Mouse (Mus musculus) gastrocnemius, postnatal 10 days (tissue): ENCODE results near the gene Gtpbp2. TPM values are rescaled to one million over a fixed set of nuclear protein-coding genes. Genes with fewer than 3 reads are reported as not detected.

Experiments used
- DNase-seq: peaks from one replicate; pipeline ENCODE4 v3.0.0; 2021; ENCODE audit warnings: mixed read lengths
- total RNA-seq, 2 experiments: library from RNA; stranded (reverse); gene quantifications; 2 replicates each; pipeline ENCODE4 v1.2.3; 2021

The Gtpbp2 gene
- total RNA-seq, 2 experiments from 2014 or later: 44.9 to 59.2 TPM

DNA sequence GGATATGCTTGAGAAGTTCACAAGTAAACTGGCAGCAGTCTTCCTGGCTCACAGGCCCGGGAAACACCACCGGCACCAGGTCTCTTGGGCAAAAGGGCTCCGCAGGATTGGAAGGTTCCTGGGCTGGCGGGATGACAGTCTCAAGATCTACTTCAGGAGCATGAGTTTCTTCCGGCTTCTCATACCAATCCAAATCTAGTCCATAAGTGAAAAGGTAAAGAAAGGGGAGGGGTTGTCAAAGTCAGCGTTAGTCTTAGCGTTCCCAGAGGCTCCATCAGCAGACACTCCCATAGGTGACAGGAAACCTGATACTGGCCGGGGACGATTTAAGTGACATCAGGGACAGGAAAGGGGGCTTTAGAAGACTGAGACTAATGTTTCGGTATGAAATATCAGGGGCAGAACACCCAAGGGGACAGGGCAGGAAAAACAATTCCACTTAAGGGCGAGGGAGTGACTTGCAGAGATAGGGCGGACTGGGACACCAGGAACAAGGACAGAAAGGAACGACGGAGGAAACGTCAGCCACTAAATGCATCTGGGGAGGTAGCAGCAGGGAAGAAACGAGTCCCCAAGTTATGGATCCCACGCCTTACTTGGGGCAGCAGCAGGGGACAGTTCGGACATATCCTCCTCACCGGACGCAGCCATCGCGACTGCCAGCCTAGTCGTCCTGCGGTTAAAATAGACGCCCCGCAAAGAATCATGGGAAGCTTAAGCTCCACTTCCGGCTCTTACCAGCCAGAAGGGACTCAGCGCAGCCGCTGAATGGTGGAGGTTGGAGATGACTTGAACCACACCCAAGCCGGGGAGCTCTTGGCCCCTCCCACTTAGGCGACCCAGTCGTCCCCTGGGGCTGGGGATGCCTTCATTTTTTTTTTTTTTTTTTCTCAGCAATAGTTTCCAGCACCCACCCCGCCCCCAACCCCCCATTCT is 7.7 kb upstream of the Gtpbp2 start, which contains the start of gene Mad2l1bp:
Gene Mad2l1bp (minus strand): TSS at position 707 of the 936 bp plus-strand sequence.
- DNase-seq: peak; percentile 79

DNA sequence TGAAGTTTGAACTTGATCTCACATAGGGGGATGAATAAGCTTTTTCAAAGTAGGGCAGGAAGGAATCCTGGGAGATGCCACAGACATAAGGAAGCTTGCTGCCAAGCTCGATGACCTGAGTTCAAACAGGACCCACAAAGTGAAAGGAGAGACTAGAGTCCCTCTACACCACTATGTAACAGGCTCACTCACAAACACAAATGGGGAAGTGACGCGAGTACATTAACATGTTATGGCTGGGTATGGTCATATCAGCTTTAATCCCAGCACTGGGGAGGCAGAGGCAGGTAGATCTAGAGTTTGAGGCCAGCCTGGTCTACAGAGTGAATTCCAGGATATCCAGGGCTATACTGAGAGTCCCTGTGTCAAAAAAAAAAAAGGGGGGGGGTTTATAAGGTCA is 6.5 kb upstream of the Gtpbp2 start:
- no peak for DNase-seq

DNA sequence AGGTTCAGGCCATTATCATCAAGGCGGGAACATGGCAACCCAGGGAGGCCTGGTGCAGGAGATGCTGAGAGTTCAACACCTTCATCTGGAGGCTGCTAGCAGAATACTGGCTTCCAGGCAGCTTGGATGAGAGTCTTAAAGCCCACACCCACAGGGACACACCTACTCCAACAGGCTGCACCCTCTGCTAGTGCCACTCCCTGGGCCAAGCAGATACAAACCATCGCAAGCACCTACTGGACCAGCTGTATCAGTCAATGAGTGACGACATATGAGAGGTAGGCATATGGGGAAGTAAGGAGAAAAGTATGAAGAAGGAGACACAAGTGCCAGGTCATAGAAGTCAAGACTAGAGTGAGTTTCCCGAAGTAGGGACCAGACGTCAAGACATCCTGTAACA is 4.2 kb upstream of the Gtpbp2 start:
- DNase-seq: no peak

DNA sequence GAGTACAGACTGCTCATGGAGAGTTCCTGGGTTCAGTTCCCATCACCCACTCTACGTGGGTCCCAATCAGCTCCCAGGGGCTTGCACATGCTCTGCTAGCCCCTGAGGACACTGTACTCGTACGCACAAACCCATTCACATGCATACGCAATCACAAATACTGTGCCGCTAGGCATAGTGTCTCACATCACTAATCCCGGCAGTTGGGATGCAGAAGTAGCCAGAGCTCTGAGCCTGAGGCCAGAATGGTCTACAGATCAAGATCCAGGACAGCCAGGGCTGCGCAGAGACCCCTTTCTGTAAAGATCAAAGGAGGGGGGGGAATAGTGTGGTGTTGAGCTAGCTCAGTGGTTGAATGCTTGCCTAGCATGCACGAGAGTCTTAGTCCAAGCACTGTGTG is 3.7 kb upstream of the Gtpbp2 start:
- no peak for DNase-seq

DNA sequence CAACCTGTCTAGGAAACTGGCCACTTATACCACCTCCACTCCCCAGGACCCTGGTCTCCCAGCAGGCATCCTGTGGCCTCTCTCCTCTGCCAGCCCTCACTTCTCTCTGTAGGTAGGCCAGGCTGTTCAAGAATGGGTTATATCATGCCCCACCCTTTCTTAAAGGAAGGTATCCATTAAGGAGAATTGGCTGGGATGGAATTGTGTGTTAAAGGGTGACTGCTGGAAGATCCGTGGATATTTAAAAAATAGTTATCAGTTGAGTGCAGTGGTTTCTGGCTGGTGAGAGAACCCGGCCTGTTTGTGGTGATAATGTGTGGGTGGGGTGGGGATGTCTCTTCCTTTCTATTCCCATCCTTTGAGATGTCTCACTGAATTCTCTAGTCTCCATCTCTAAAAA is 1.6 kb upstream of the Gtpbp2 start:
- no peak for DNase-seq

DNA sequence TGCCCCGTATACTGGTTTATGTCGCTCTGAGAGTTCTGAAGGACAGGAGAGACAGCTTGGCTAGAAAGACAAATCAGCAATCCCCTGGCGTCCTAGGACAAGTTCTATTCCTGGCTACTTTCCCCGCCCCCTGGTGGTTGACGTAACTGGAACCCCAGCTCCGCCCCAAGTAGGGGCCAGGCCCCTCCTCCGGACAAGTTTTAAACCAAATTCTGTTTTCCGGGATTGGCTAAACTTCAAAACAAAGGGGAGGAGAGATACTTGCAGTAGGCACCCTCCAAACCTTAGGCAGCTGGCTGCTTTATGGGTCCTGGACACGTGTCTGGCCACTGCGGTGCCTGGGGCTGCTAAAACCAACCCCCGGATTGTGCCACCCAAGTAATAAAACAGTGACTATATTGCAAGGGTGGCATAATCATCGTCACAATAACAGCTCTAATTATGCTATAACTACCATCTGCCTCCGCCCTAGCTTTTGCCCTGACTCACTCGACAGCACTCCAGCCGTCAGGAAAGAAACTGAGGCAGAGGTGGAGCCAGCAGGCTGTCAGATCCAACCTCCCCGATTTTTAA is 656 bp upstream of the Gtpbp2 start:
- DNase-seq: peak; percentile 89

DNA sequence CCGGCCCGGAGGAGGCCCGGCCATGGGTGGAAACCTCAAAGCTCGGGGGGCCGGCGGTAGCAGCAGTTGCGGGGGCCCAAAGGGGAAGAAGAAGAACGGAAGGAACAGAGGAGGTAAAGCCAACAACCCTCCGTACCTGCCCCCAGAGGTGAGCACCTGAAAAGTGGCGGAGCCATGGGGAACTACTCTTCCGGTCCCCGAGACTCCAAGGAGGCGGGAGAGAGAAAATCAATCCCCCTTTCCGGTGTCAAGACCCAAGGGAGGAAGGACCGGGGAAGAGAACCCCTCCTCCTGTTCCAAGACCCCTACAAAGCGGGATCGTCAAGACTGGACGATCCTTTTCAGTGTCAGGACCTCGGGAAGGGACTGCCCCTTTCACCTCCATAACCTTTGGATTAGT is 347 bp downstream of the Gtpbp2 start:
- DNase-seq: no peak

DNA sequence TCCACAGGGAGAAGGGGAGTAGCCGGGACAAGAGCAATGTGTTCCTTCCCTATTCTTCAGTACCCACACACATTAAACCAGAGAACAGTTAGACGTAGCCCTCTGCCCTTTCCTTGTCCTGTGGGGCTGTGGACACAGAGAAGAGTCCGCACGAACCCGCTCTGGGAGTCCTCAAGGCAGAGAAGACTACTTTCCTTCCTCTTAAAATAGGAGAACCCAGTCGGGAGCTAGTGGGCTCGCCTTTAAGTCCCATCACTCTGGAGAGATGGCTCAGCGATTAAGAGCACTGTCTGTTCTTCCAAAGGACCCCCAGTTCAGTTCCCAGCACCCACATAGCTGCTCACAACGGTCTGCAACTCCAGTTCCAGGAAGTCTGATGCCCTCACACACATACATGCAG is 878 bp downstream of the Gtpbp2 start:
- DNase-seq: no peak

DNA sequence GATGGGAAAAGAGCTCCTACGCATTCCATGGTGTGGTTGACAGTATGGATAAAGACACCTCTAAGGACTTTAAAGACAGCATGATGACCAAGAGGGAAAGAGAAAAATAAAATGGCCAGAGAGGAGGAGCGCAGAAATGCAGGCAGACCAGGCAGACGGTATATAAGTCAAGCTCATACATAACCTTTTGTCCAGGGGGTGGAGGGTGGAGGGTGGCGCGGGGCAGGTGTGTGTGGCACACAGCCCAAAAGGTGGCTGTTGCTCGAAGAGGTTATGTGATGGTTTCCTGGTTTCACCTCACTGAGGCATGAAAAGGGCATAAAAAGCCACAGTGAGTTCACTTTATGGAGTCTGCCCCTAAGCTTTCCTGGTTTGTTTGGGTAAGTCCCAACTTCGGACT is 1.7 kb downstream of the Gtpbp2 start:
- no peak for DNase-seq

DNA sequence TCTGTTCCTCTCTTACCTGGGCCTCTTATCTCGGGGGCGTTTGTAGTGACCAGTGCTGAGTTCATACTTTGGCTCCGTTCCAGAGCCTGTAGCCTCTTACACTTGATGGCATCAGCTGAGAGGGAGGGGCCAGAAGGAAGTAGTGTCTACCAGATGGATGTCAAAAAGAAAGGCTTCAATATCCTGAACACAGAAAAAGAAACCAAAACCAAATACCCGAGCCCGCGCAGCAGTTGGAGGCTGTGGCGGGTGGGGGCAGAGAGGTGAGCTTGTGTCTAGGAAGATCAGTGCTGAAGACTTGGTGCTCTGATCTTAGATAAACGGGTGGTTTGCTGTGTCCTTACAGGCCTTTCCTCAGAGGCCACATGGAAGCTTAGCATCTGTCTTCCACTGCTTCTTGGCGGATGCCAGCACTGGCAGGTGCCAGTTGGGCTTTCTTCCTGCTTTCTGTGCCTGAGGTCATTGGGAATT is 2.2 kb downstream of the Gtpbp2 start:
- DNase-seq: no peak

DNA sequence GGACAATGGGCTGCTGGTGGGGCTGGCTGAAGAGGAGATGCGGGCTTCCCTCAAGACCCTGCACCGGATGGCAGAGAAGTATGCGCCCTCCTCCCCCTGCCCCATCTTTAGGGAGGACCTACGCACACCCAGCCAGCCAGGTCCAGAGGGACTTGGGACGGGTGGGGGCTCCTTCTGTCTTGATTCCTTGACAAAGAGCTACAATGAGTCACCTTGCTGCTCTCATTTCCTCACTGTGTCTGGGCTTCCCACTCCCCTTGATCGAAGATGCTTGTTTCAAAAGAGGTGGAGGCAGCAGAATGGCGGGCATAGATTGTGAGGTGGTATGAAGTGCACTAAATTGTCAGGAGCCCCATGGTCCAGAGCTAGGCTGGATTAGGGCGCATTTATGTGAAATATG is 3.5 kb downstream of the Gtpbp2 start:
- no peak for DNase-seq

DNA sequence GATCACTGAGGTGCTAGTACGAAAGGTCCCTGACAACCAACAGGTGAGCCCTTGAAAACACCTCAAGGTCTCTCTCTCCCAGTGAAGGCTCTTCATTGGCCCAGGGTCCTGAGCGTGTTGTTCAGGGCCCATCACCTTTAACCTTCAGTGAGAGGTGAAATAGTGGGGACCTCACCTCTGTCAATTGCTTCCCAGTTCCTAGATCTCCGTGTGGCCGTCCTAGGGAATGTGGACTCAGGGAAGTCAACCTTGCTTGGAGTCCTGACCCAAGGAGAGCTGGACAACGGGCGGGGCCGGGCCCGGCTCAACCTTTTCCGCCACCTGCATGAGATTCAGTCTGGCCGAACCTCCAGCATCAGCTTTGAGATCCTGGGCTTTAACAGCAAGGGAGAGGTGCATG is 4.0 kb downstream of the Gtpbp2 start:
- DNase-seq: no peak

DNA sequence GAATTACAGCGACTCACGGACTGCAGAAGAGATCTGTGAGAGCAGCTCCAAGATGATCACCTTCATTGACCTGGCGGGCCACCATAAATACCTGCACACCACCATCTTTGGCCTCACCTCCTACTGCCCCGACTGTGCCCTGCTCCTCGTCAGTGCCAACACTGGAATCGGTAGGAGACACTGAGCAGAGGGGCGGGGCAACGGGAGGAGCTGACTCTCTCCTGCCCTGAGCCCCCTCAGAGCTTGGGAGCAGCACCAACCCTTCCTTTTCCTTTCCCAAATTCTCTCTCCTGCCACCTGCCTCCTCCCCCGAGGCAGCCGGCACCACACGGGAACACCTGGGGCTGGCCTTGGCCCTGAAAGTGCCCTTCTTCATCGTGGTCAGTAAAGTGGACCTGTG is 4.6 kb downstream of the Gtpbp2 start:
- no peak for DNase-seq

DNA sequence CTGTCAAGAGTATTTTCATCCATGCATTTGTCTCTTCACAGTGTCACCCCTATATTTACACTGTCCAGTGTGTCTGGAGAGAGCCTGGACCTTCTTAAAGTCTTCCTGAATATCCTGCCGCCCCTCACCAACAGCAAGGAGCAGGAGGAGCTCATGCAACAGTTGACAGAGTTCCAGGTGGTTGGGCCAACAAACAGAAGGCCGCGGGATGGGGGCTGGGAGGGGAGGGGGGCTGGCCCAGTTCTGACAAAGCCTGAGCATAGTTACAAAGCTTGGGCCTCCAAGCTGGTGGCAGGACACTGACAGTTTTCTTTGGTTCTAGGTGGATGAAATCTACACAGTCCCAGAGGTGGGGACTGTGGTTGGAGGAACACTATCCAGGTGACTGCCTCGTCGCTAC is 5.4 kb downstream of the Gtpbp2 start:
- DNase-seq: no peak

DNA sequence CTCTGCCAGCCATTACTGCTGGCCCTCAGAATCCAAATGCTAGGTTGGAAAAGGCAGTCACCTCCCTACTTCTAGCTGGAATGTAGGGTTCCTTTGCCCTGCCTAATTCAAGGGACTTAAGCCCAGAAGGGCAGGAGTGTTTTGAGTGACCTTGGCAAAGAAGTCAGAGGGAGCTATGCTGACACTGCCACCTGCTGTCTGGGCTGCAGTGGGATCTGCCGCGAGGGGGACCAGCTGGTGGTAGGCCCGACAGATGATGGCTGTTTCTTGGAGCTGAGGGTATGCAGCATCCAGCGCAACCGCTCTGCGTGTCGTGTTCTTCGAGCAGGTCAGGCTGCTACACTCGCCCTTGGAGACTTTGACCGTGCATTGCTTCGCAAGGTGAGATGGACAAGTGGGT is 6.2 kb downstream of the Gtpbp2 start:
- DNase-seq: no peak

DNA sequence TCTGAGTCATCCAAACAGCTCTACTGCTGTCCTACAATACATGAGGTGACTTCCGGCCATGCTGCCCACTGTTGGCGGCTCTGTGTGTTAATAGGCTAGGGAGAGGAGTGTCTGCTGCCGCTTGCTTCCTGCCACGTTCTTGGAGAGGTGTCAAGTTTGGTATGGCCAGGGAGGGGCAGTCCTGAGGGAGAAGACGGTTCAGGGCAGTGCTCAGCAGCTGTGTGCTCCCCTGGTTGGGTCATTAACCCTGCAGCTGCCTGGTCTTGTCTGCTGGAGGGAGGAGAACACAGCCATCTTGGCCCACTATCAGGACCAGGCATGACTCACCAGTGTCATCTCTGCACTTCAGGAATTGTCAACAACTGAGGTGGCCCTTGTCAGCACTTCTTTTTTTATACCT is 7.5 kb downstream of the Gtpbp2 start:
- DNase-seq: peak; percentile 30

DNA sequence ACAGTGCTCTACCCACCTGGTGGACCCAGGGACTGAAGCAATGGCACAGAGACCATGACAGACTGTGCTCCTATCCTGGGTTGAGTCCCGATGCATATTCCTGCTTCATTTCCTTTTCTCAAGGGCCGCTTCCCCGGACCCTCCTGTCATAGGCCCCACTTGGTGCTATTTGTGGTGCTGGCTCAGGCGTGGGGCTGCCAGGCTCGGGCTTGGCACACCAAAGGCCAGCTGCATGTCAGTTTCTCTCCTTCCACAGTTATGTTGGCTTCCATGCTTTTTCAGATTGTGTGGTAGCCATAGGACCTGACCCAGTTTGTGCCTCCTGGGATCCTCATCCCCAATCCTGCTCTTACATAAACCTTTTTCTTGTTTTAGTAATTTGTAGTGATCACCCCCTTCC is 7.9 kb downstream of the Gtpbp2 start:
- DNase-seq: no peak

DNA sequence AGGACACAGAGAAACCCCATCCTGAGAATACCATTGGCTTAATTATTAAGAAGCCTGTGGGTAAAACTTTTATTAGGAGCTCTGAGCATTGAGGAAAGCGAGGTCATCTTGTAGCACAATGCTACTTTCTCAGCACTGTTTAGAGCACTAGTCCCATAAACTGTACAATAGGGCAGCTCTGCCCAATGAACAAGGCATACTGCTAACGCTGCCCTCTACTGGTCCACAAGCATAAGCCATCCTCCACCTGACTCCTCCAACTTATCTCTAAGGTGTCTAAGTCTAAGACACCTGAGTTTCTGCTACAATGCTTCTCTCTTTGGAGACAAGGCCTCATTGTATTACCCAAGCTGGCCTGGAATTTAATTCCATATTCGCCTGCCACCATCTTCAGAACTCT is 9.7 kb downstream of the Gtpbp2 start:
- DNase-seq: no peak

DNA sequence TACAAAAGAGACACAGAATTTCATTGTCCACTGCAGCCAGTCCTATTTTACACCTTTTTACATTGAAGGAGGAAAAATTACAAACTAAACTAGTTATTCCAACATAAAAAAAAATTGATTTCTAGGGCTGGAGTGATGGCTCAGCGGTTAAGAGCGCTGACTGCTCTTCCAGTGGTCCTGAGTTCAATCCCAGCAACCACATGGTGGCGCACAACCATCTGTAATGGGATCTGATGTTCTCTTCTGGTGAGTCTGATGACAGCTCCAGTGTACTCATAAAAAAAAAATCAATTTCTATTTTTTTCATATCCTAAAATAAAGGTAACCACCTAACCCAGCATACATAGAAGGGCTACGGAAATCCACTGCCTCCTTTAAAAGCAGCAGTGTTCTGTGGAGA is 21.4 kb downstream of the Gtpbp2 start:
- no peak for DNase-seq

DNA sequence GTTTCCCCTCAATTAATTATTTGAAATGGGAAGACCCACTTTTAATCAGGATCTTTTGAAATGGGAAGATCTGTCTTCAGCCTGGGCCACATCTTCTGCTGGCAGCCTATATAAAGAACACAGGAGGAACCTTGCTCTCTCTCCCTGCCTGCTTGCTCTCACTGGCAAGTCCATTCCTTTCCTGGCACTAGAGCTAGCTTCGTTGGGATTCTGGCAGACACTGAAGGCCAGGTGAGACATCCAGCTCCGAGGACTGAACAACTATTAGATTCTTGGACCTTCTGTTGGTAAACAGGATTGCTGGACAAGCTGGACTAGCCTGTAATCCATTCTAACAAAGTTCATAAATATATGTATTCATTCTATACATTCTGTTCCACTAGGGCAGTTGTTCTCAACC is 28.0 kb downstream of the Gtpbp2 start:
- DNase-seq: no peak

DNA sequence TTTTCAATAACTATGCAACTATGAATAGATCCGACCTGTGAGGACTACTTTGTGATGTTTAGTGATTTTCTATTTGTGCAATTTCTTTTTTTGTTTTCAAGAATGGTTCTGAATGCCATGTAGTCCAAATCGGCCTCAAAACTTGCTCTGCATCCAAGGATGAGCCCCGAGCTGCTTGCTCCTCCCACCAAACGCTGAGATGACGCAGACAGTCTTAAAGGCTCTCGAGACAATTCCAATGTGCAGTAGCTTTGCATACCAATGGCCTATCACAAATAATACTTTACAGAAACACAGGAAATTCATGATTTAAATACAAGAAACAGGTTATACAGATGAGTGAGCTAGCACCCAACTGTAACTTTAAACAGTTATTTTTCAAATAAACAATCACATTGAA is 40.3 kb downstream of the Gtpbp2 start:
- no peak for DNase-seq

DNA sequence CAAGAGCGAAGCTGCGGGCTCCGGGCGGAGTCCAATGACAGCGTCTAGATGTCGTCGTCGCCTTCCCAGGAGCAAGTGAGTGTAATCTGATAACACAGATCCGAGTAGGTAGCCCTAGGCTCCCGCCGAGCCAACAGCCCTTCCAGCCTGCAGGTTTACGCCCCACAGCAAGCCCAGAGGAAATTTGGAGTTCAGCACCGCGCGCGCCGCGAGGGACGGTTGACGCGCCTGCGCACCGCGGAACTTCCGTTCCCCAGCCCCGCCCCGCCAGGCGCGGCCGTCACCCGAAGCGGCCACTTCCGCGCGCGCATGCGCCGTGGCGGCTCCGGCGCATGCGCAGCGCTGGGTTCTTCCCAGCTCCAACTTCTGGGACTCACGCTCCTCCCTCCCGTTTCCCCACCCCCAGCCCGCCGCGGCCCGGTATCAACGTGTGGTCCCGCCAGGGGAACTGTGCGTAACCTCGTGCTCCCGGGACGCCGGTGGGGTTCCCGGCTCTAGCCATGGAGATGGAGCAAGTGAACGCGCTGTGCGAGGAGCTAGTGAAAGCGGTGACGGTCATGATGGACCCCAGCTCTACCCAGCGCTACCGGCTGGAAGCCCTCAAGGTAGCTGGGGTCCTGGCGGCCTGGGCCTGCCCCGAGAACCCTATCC is 41.7 kb downstream of the Gtpbp2 start, which contains the start of the genes Polh and Xpo5:
Gene Polh (minus strand): TSS at position 225 of the 651 bp plus-strand sequence.
Gene Xpo5 (plus strand): TSS at position 362 of the 651 bp plus-strand sequence.
- DNase-seq: peak; percentile 93

DNA sequence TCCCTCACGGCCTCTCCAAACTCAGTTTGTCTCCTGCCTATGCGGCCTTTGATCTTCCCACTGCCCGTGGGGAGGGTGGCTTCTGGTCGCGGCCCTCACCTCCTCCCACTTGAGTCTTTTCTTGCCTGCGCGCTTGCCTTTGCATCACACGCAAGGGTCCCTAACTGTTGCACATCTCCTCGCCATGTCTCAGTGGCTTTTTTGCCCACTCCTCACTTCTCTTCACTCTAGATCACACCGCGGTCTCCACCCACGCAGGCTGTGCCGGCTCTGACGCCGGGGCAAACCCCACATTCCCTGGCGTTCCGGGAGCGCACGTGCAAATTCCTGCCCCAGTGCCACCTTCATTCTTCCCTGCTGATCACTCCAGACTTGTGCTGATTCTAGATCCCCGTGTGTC is 42.2 kb downstream of the Gtpbp2 start:
- DNase-seq: peak; percentile 28
